Mouse (Mus musculus) A20 (cell line): ENCODE data around the gene Atp8b4.

Source experiments
- DNase-seq: peaks from one replicate; pipeline ENCODE4 v3.0.0-alpha.2; 2011; ENCODE audit warnings: low read depth, low spot score

Atp8b4 gene

GRCm38 (mm10) chr2:126361131-126361810 is 139.2 kb downstream of the Atp8b4 start:
- DNase-seq = no peak

DNA sequence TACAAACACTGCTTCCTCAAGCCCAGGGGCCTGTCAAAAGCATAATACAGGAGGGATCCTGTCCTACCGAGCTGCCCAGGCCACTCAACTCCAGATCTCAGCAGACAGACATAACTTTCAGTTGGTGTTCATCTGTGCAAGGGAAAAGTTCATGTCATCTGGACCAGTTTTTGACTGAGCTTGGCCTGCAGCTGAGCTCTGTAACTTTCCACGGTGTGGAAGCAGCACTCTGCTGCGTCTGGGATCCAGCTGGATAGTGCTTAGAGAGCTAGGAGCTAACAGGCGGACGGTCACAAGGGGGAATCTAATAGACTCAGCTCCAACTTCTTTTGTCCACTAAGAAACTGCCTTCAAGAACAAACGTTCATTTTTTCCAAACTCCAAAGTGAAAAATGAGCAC is 139.8 kb downstream of the Atp8b4 start:
- DNase-seq = no peak

GRCm38 (mm10) chr2:126359965-126360364 is 140.5 kb downstream of the Atp8b4 start:
- DNase-seq = no peak

GRCm38 (mm10) chr2:126359278-126359677 is 141.2 kb downstream of the Atp8b4 start:
- no peak for DNase-seq

- no peak for DNase-seq
These were observed 141.7 kb downstream of the Atp8b4 start for GRCm38 (mm10) chr2:126358741-126359140.

DNA sequence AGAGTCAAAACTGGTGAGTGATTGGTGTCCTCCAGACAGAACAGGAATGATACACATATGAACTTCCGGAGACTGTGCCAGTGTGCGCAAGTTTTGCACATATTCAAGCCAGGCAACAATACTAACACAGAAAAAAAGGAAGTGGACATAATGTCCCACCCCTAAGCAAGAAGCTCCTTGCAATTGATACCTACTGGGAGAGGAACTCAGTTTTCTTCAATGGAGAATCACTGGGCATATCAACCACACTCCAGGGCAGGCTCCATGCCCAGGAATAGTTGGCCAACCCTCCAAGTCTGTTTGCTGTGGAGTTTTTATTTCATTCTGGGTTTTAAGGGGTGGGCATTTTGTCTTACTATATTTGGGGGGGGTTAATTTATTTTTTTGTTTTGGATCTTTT is 145.2 kb downstream of the Atp8b4 start:
- DNase-seq = no peak

DNA sequence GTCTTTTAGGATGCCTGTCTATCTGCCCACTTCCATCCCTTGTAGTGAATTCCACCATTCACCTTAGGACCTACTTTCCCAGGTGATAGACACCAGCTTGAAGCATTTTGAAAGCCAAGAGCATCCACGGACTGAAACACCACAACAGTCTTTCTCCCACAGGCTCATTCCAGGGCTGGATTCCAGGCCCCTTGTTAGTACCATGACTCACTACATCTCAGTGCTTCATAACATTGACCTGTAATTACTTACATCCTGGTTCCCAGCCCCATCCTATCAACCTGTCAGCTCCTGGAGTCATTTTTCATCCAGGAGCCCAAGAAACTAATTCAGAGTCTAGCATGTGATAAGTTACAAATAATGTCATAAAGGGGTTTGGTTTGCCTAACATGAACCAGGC is 148.7 kb downstream of the Atp8b4 start:
- DNase-seq = no peak

GRCm38 (mm10) chr2:126343026-126343593 is 157.4 kb downstream of the Atp8b4 start:
- DNase-seq = no peak

DNA sequence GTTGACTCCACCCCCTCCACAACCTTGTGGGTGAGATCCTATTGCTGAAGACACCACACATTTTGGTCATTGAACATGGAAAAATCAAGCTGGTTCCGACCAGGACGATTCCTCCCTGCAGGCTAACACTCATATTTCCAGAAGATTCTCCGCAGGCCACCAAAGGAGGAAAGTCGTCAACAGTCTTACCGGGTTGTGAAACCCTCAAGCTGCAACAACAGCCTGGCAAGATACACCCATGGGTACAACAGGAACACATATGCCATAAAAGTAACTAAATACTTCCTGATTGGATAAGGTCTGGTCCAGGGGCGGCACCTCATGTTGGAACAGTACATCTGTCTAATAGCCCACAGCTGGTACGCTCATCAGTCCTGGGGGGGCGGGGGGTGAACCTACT is 159.0 kb downstream of the Atp8b4 start:
- DNase-seq = no peak

- no peak for DNase-seq
These were observed 160.3 kb downstream of the Atp8b4 start for GRCm38 (mm10) chr2:126340201-126340600.

DNA sequence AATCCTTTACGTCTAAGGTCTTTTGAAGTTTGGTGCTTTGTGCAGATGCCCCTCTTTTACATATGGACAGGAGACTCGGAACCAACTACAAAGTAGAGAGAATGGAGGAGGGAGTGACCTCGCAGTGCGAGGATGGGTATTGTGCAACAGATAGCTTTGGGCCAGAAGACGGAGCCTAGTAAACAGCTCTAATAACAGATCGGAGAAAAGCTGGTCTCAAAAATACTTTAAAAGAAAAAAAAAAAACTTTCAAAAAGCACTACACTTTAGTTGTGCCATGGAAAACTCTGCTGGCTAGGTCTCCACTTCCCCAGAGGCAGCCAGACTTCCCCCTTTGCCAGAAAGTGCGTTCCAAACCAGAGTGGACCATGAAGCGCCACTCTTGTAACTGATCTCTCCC is 161.0 kb downstream of the Atp8b4 start:
- no peak for DNase-seq

- no peak for DNase-seq
These were observed 163.3 kb downstream of the Atp8b4 start for GRCm38 (mm10) chr2:126337143-126337542.

GRCm38 (mm10) chr2:126331794-126332193 is 168.7 kb downstream of the Atp8b4 start:
- DNase-seq = no peak

DNA sequence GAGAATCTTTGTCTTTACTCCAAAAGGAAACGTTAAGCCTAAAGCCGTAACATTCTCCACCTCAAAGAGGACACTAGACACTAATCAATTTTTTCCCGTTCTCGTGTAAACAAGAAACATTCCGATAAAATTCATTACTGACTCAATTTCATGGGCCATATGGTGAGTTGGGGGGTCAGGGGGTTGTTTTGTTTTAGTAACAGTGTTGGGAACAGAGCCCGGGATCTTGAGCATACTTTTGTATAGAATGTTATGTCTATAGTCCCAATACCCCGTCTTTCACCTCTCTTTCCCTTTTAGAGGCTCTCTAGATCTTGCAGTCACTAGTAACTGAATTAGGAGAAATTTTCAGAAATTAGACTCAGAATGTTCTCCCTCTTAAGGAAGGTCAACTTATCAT is 177.3 kb downstream of the Atp8b4 start:
- no peak for DNase-seq

DNA sequence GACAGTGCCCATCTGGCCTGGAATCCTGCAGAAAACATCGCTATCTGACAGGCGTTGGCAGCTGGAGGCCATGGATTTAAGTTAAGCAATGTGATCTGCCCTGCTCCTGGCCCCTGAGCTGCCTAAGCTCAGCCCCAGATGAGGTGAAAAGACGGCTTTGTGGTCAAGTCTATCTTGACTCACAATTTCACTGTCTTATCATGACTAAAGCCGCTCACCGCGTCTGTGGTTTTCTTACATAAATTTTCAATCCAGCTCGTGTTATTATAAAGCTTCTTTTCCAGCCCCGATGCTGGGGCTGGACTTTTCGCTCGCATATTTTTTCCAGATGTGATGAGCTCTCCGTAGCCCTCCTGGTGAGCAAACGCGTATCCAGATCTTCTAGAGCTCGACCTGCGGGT is 177.8 kb downstream of the Atp8b4 start:
- DNase-seq = no peak

- no peak for DNase-seq
These were observed 182.4 kb downstream of the Atp8b4 start for GRCm38 (mm10) chr2:126318071-126318470.

DNA sequence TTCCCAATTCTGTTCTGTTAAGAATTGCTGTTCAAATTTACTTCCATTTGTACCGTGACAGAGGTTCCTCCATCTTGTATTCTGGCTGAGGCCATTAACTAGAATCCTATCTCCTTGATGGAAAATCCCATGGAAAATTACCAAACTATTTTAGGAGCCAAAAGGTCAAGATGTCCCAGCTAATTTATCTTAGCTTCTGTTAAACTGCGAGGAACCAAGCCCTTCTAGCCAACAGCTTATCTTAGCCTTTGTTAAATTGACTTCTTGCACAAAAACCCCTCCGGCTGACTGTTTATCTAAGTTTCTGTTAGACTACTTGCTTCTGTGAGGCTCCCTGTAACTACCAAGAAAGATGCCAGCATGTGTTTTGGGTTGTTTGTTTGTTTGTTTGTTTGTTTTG is 183.5 kb downstream of the Atp8b4 start:
- DNase-seq = no peak

DNA sequence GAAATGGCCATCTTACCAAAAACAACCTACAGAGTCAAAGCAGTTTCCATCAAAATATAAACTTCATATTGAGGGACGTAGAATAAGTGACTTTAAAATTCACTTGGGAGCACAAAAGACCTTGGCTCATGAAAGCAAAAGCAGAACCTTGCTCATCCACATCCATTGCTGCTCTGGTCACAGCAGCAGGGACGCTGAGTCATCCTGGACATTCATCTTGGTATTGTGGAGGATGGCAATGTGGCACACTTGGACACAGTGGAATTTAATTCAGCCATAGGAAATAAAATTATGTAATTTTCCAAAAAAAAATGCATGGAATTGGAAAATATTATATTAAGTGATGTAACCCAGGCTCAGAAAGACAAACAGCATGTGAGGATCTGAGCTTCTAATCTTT is 184.1 kb downstream of the Atp8b4 start:
- no peak for DNase-seq

DNA sequence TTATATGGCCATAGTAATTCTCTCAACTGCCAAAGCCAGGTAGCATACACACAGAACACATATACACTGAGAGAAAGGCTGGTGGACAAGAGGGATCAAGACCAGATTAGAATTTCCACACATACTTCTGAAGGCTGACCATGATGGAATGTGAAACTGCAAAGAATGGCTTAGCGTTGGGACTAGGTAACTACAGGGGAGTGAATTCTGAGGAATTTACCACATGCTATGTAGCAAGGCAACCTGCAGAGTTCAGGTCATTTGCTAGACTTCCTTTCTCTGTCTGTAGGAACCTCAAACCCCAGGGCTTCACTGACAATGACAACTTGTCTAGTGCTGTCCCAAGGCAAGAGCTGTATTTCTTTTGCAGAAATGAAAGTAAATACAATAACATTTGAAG is 189.4 kb downstream of the Atp8b4 start:
- no peak for DNase-seq

- no peak for DNase-seq
These were observed 190.5 kb downstream of the Atp8b4 start for GRCm38 (mm10) chr2:126309994-126310393.

GRCm38 (mm10) chr2:126304621-126305020 is 195.9 kb downstream of the Atp8b4 start:
- DNase-seq = no peak

- DNase-seq = no peak
These were observed 197.2 kb downstream of the Atp8b4 start for GRCm38 (mm10) chr2:126303226-126303625.

DNA sequence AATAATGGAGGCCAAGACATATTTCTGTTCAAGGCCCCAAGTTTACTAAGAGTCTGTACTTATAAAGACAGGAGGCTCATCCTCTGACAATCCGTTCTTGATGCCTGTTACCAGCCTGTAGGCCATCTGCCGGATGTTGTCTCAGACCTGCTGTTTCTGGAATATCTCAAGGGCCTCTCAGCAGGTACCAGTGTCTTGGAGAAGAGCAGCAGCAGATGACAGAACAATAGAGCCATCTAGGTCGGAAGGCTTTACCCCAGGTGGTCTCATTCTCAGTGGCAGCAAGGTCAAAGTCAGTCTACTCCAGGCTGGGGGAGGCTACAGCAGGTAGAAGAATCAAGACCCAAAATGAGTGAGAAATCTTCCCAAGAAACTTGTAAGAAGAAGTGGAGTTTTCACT is 198.1 kb downstream of the Atp8b4 start:
- no peak for DNase-seq

- DNase-seq = no peak
These were observed 209.8 kb downstream of the Atp8b4 start for GRCm38 (mm10) chr2:126290702-126291101.
